Mouse (Mus musculus) gastrocnemius, adult 18-20 months (tissue): ENCODE data around the gene 1700011L22Rik. TPM values are rescaled to one million over a fixed set of nuclear protein-coding genes. Genes with fewer than 3 reads are reported as not detected.

Experiments used
- DNase-seq: peaks from one replicate; pipeline ENCODE4 v3.0.0; 2021; ENCODE audit warnings: low spot score
- total RNA-seq, 2 experiments: library from RNA; stranded (reverse); gene quantifications; 2 replicates each; pipeline ENCODE4 v1.2.3; 2021

1700011L22Rik gene
- total RNA-seq, 2 experiments from 2014 or later: not detected

DNA sequence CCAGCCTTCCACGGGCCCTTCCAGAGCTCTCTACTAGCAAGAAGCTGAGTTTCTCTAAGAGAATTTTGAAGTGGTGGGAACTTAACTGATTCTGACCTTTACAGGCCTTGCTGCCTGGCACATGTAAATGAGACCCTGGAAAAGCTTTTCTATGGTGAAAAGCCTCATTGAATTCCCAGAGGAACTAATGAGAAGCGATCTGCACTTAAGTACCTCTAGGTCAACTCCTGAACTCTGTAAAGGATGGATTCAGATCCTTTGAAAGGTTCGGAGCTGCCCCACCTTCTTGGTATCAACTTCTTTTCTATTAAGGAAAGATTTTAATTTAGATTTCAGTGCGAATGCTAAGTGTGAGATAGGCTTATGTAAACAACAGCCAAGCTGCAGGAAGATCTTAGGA lies 72.4 kb downstream of the 1700011L22Rik start:
- DNase-seq: no peak

DNA sequence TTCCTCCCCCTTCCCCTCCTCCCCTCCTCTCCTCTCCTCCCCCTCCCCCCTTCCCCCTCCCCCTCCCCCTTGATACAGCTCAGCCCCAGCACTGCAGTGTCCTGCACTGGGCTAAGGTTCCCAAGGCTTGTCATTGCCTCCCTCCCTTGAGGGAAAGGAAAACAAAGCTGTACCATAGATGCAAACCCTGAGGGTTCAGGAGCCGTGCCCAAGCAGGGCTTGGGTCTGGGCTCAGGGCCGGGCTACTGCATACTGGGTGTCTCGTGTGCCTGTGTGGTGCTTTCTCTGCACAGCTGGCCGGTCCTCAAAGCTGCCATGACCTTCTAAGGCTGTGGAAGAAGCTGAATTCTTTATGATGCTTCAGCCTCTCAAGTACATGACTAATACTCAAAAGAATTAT lies 74.8 kb downstream of the 1700011L22Rik start:
- DNase-seq: no peak

DNA sequence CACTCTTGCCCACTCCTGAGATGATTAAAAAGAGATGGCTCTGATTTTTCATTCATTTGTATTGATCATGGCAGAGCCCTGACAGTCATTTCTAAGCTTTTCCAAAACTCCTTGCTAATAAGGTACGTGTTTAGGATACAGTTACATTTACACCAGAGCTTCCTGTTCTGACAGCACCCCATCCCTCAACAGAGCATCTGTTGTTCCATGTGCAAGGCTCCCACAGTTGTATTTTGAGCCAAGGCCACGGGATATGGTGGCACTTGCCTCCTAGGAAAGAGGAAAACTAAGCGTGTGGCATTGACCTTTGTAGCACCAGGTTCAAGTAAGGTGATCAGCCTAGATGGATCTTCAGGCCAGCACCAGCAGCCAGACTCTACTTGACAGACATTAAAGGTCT lies 83.1 kb downstream of the 1700011L22Rik start:
- no peak for DNase-seq

DNA sequence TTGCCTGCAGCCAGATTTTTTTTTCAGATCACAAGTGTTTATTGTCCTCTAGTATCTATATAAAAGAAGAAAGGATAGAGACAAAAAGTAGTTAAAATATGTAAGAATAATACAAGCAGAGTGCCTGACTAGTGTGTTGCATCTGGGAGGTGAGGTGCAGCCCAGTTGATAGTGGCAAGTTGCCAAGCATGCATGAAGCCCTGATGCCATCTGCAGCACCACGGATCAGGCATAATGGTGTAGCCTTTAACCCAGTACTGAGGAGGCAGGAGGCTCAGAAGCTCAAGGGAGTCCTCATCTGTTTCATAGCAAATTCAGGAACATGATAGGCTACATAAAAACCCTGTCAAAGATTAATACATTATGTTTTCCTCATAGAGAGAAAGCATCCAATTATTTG lies 84.0 kb downstream of the 1700011L22Rik start:
- DNase-seq: no peak

DNA sequence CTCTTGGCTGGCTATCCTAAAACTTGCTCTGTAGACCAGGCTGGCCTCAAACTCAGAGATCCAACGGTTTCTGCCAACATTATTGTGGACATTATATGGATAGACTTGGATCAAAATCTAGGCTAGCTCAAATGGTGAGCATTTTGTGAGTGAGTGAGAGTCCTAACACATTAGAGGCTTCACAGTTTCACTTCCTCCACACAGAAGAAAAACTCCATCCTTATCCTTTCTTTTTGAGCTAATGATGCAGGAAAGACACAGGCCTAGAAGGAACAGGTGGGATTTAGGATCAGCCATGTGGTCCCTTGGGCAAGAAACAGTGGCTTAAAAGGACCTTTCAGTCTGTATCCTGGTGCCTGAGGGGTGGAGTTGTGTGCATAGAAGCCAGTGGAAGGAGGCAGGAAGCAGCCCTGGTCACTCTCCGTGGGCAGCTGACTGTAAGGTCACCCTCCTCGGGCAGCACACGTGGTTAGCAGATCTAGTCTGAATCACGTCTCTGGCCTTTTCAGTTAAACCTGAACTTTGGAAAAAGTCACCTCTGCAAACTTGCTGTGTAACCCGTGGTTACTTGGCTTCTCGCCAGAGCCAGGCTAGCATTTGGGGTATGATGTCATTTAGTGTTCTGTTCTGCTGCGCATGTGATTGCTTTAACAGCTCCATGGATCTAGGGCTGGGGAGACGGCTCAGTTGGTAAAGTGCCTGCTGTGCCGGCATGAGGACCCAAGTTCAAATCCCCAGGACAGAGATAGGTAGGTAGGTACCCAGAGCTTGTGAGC lies 85.6 kb downstream of the 1700011L22Rik start:
- peak; percentile 63 for DNase-seq

DNA sequence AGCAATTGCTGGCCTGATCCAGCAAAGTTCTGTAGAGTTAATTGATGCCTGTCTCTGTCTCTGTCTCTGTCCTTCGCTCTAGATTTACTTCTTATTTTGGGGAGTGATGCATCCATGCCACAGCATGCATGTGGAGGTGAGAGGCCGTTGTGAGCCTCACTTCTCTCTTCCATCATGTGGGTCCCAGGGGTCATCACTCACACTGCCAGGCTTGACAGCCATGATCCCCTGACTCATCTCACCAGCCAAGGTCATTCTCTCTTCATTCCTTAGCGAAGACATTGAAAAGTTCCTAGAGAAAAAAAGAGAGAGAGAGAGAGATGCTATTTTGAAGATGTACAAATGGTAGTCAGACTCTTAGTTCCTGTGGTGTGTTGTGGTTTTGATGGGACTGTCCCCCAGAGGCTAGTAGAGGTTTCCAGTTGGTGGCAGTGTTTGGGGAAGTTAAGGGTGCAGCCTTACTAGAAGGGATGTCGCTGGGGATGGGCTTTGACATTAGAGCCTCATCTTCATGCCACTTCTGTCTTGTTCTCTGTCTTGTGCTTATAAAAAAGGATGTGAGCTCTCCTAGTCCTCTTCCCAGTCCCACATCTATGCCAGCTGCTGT lies 87.1 kb downstream of the 1700011L22Rik start:
- no peak for DNase-seq

Other genes with a start within 250 kb of the 1700011L22Rik start
- gene Zfp827, start 220.1 kb downstream of the 1700011L22Rik start, total RNA-seq: 1 to 10 TPM; 3.1 to 4.2 TPM
- 10 to 100 TPM; 17.3 to 19.3 TPM for gene Mmaa, start 46.4 kb upstream of the 1700011L22Rik start, total RNA-seq
- gene Smad1, start 150.9 kb upstream of the 1700011L22Rik start, total RNA-seq: 10 to 100 TPM in 1 of 2 experiments, 1 to 10 TPM in 1; 8.9 to 10.6 TPM